ENCODE assay signal across 13 mouse cellular contexts in the genomic region with DNA sequence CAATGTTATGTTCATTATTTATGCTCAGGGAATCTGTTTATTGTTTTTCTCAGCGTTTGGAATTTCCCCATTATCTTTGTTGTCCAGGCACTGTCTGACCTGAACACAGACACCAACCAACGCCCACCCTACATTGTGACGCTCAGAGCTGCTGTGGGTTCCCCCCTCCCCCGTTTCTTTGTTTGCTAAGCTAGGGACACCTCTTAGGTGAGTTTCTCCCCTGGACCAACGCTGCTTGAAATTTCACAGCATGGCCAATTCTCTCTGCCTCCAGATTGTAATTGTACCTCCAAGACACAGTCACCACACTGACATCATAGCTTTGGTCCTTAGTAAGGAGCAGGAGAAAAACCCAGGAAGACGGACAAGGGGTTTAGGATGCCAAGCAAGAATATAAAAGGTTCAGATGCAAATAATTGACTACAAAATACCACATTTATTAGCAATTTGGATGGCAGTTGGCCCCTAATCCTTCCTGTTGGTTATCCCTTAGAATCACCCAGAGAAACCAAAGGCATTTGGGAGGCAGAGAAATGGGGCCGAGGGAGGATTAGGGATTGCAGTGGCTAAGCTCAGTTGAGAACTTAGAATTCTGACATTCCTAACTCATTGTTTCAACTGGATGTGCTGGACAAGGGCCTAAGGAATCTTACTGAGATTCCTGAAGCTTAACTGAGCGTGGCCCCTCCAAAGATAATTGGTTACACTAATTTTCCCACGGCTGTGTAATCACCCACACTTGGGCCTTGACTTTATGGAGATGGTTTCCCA.
DNase-seq lines count a peak whose midpoint lies in the region; ATAC-seq lines count a peak whose summit lies in the region.
"Had no signal": no experiment of that assay in that cellular context is flagged by ENCODE, and none has a peak within 500 bp of the region (broad histone marks: within the 10 kb centered on the region; RNA-seq: fewer than 3 reads in every experiment).

No protein-coding gene starts in this region.

- no peaks in the 10 kb centered on the region for H3K27me3 ChIP-seq in forebrain, embryonic 11.5 days (ENCODE audit: control insufficient read depth, insufficient read depth, low read length)
- no peaks in the 10 kb centered on the region for H3K27me3 ChIP-seq in hindbrain, embryonic 16.5 days (replicated peaks; ENCODE audit: control insufficient read depth, insufficient read depth, low read length)
- no peaks in the 10 kb centered on the region for H3K27me3 ChIP-seq in neural tube, embryonic 12.5 days (replicated peaks)
- H3K27me3 ChIP-seq: embryonic facial prominence, embryonic 15.5 days had no signal

- no peaks in the 10 kb centered on the region for H3K9me3 ChIP-seq in forebrain, embryonic 11.5 days (ENCODE audit: control insufficient read depth, low read length)
- H3K9me3 ChIP-seq in hindbrain, embryonic 16.5 days (ENCODE audit: control insufficient read depth, low read length) = no peaks in the 10 kb centered on the region
- H3K9me3 ChIP-seq in neural tube, embryonic 12.5 days = no peaks in the 10 kb centered on the region
- H3K9me3 ChIP-seq: embryonic facial prominence, embryonic 15.5 days had no signal

- H3K9ac ChIP-seq in forebrain, embryonic 11.5 days (ENCODE audit: low read length) = no peak overlapping the region
- no peak overlapping the region for H3K9ac ChIP-seq in hindbrain, embryonic 16.5 days (ENCODE audit: low read depth, low read length)
- H3K9ac ChIP-seq in neural tube, embryonic 12.5 days = no peak overlapping the region
- H3K9ac ChIP-seq: embryonic facial prominence, embryonic 15.5 days; liver, embryonic 14.5 days had no signal

- peak; percentile 80 for ATAC-seq in forebrain, embryonic 11.5 days (replicated peaks; ENCODE audit: low FRiP score)
- ATAC-seq in hindbrain, embryonic 16.5 days = peak; percentile 76
- ATAC-seq in neural tube, embryonic 12.5 days (ENCODE audit: low FRiP score, low read depth) = peak; percentile 77
- ATAC-seq in frontal cortex, adult (ENCODE audit: low TSS enrichment) = no peak
- ATAC-seq: activated CD4-positive, CD25-positive, alpha-beta regulatory T cell, adult 4 months had no signal

- no peak overlapping the region for H3K4me3 ChIP-seq in forebrain, embryonic 11.5 days (ENCODE audit: low read depth, low read length)
- no peak overlapping the region for H3K4me3 ChIP-seq in hindbrain, embryonic 16.5 days (ENCODE audit: low read length)
- H3K4me3 ChIP-seq in neural tube, embryonic 12.5 days = no peak overlapping the region
- H3K4me3 ChIP-seq: embryonic facial prominence, embryonic 15.5 days had no signal

- DNase-seq in embryo, embryonic 11 days = peak; percentile 54
- DNase-seq in forebrain, embryonic 11.5 days (ENCODE audit: low spot score) = no peak
- no peak for DNase-seq in right cerebral cortex, postnatal 14 days
- DNase-seq in ovary, postnatal 10 days (ENCODE audit: low spot score) = no peak
- DNase-seq: gastrocnemius, postnatal 10 days; heart, postnatal 10 days had no signal

- peaks cover 2% of the 10 kb centered on the region; the same call in 1 of the 2 replicates for H3K4me1 ChIP-seq in forebrain, embryonic 11.5 days (replicated peaks; ENCODE audit: control insufficient read depth, insufficient read depth, low read length)
- peaks cover 4% of the 10 kb centered on the region for H3K4me1 ChIP-seq in hindbrain, embryonic 16.5 days (ENCODE audit: control insufficient read depth, insufficient read depth, low read depth, low read length)
- H3K4me1 ChIP-seq in neural tube, embryonic 12.5 days = peaks cover 15% of the 10 kb centered on the region
- H3K4me1 ChIP-seq: embryonic facial prominence, embryonic 15.5 days had no signal

- H3K27ac ChIP-seq in forebrain, embryonic 11.5 days (ENCODE audit: low read depth, low read length) = peak overlapping the region; percentile 88
- peak overlapping the region; percentile 61 for H3K27ac ChIP-seq in hindbrain, embryonic 16.5 days (ENCODE audit: low read depth, low read length)
- peak overlapping the region; percentile 74 for H3K27ac ChIP-seq in neural tube, embryonic 12.5 days
- H3K27ac ChIP-seq: embryonic facial prominence, embryonic 15.5 days; liver, embryonic 14.5 days; macrophage had no signal

- 9% methylated on average over 9 of the region's 9 CpGs for WGBS in forebrain, embryonic 11.5 days
- WGBS in hindbrain, embryonic 16.5 days = 16% methylated on average over 9 of the region's 9 CpGs
- 16% methylated on average over 9 of the region's 9 CpGs for WGBS in neural tube, embryonic 12.5 days

- H3K36me3 ChIP-seq in forebrain, embryonic 11.5 days (ENCODE audit: control insufficient read depth, insufficient read depth, low read length) = no peaks in the 10 kb centered on the region
- H3K36me3 ChIP-seq in hindbrain, embryonic 16.5 days (ENCODE audit: control insufficient read depth, insufficient read depth, low read length) = no peaks in the 10 kb centered on the region
- no peaks in the 10 kb centered on the region for H3K36me3 ChIP-seq in neural tube, embryonic 12.5 days
- H3K36me3 ChIP-seq: embryonic facial prominence, embryonic 15.5 days had no signal

- peak overlapping the region; percentile 9; the same call in 1 of the 2 replicates for H3K4me2 ChIP-seq in forebrain, embryonic 11.5 days (ENCODE audit: low read depth, low read length, severe bottlenecking)
- H3K4me2 ChIP-seq in hindbrain, embryonic 16.5 days (ENCODE audit: low read length) = no peak overlapping the region
- 0 out of 2 replicates have a peak overlapping the region, but pooled peaks have one; percentile 27 for H3K4me2 ChIP-seq in neural tube, embryonic 12.5 days (replicated peaks)
- H3K4me2 ChIP-seq: embryonic facial prominence, embryonic 15.5 days had no signal
